Mouse (Mus musculus): ENCODE results near the gene Slc43a2.

The Slc43a2 gene

DNA sequence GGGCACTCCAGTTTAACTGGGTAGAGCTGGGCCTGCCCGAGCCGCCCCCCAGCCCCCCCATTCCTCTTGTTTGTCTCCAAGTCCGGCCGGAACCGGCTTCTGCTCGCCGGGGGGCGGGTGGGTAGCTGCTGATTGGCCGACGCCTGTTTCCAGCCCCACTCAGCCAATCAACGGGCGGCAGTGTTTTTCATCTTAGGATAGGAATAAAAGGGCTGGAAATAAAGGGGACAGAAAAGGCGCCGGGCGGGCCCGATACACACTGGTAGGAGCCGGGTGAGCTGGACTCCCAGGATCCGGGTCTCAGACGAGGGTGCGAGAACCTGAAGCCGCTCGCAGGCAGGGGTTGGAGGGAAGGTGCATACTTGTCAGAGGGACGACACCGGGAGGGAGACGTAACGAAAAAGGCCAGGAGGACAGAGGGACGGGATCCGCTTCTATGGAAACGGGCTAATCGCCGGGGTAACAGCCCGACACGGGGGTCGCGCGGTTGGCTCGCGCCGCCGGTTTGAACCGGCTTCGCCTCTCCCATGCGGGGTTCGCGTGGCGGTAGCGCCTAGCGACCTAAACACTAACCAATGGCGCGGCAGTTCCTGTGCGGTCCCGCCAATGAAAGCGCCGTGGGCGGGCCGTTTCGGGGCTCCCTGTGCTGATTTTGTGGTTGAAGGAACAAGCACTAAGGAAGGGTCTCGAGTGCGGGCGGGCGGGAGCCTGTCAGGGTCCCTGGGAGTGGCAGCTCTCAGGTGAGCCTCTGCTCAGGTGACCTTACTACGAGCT lies at the start of gene Slc43a2:
Gene Slc43a2, plus strand, starts transcription at position 226 of the 774 bp plus-strand sequence.
- peak; percentile 98 to 99 for DNase-seq

DNA sequence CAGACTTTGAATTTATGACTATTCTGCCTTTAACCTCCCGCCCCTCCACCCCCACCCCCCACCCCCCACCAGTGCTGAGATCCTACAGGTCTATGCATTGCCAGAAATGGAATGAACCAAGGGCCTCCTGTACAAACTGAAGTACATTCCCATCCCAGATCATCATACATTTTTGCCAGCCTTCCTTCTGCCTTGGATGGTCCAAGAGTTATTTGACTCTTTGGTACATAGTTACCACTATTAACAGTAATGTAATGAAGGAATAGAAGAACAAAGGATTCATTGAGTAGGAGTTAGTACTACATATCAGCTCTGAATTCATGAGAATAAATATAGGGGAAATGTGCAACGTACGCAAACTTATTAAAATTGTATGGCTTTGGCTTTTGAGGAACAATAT lies 45.3 kb upstream of the Slc43a2 start:
- no peak for DNase-seq

DNA sequence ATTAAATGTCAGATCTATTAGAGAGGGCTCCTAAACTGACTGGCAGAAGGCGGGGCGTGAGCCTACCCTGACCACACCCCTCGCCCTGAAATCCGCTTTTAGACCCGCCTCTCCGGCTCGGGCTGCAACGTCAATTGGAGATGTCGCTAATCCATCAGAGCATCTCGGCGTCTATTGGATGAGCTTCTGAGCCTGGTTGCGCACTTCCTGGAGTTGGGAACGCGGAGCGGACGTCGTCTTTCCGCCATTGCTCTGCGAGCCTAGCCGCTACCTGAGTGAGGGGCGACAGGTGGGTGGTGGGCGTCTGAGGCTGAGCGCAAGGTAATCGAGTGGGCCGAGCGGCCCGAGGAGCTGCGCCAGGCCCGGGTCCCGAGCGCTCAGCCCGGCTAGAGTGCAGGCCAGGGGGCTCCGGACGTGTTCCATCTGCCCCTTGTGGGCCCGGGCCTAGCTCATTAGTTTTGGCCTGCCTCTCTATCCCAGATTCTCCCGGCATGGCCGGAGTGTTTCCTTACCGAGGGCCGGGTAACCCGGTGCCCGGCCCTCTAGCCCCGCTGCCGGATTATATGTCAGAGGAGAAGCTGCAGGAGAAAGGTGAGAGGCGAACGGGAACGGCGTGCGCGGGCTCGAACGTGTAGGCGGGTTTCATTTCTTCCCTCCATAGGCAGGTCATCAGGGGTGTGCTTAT lies 44.8 kb upstream of the Slc43a2 start, which contains the start of gene Prpf8:
Gene Prpf8, plus strand, starts transcription at position 216 of the 685 bp plus-strand sequence.
- peak; percentile 97 to 99 for DNase-seq

DNA sequence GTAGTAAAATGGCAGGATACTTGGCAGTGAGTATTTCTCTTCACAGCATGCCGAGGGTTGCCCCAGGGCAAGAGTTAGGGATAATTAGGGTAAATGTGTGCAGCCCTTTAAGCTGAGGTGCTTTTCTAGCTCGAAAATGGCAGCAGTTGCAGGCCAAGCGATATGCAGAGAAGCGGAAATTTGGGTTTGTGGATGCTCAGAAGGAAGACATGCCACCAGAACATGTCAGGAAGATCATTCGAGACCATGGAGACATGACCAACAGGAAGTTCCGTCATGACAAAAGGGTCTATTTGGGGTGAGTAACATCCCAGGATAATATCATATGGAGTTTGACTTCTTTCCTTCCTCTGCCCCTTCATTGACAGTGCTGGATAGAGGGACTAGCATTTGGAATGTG lies 44.0 kb upstream of the Slc43a2 start:
- DNase-seq, result no peak

DNA sequence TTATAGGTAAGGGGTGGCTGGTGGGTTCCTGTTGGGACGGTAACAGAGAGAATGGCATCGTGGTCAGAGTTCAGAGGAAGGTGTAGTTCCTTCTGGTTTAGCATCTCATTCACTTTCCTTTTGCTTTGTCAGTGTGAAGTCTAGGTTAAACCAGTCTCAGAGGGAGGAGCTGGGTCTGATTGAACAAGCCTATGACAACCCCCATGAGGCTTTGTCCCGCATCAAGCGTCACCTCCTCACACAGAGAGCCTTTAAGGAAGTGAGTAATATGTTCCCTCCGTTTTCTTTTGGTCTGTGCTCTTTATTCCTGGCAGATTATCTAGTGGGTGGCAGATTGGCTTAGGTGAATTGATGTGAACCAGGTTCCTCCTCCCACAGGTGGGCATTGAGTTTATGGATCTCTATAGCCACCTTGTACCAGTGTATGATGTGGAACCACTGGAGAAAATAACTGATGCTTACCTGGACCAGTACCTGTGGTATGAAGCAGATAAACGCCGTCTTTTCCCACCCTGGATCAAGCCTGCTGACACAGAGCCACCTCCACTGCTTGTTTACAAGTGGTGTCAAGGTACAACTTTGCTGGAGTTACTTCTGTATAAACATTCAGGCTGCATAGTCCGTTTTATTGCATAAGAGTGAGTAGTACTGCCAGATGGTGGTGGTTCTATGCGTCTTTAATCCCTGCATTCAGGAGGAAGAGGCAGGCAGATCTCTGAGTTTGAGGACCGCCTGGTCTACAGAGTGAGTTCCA lies 37.0 kb upstream of the Slc43a2 start:
- no peak for DNase-seq

DNA sequence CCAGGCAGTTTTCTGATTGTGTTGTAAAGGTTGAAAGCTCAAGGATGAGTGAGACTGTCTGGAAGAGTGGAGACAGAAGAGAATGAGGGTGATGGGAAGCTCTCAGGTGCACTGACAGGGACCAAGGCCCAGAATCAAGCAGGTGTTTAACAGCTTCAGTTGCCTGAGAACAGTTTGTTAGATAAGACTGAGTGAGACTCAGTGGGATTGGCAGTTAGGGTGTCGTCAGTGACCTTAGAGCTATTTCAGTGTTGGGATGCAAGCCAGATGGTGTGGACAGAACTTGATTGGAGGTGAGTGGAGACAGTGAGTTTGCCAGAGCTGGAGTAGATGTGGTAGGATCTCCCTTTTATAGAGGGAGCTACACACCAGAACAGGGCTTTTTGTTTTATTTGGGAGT lies 33.4 kb upstream of the Slc43a2 start:
- no peak for DNase-seq

DNA sequence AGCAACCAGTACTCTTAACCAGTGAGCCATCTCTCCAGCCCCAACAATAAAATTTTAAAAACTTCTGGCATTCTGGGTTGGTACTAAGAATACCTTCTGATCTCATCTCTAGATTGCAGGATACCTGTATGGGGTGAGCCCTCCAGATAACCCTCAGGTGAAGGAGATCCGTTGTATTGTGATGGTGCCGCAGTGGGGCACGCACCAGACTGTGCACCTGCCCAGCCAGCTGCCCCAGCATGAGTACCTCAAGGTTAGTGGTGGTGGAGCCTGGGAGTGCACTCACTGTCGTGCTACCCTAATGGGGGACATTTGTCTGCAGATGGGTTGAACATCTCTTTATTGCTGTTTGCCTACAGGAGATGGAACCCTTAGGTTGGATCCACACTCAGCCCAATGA lies 23.3 kb upstream of the Slc43a2 start:
- DNase-seq, result no peak

DNA sequence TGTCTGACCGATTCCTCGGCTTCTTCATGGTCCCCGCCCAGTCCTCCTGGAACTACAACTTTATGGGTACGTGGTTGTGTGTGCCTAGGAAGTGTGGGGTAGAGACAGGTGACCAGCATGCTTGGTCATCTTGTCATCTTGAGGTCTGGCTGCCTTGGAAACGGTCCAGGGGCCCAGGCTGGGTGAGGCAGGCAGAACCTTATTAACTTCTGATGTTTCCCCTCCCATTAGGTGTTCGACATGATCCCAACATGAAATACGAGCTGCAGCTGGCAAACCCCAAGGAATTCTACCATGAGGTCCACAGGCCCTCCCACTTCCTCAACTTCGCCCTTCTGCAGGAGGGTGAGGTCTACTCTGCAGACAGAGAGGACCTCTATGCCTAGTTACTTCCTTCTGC lies 22.6 kb upstream of the Slc43a2 start:
- DNase-seq, result no peak

DNA sequence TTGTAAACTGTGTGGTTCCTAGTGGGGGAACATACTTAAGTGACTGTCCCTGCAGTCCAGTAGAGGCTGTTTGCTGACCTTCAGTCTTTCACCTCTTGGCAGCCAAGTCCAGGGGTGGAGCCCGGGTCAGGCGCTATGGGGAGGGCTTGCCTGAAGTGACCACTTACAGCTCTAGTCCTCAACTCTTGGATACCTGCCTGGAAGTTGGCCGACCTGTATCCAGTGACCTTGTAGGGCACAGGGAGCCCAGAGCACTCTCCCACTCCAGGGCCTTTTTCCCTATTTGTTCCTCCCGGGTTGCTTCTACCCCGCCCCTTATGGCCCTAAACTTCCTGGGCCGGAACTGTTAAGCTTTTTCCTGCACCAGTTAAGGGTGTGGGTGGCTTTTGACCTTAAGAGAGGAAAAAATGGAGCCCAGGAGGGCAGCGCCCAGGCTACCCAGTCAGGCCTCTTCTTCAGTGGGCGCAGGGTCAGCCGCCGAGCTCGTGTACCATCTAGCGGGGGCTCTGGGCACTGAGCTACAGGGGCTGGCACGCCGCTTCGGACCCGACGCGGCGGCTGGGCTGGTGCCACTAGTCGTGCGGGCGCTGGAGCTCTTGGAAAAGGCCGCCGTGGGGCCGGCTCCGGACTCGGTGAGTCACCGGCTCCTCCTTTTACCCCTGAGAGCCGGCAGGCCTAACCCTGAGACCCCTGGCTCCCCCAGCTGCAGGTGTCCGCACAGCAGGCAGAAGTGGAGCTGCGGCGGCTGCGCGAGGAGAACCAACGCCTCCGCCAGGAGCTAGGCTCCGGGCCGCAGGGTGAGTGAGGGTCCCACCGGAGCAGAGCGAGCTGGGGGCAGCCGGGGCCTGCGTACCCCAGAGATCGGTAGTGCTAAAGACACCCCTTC lies 21.5 kb upstream of the Slc43a2 start, which contains the start of gene Rilp:
Gene Rilp, plus strand, starts transcription at position 354 of the 886 bp plus-strand sequence.
- DNase-seq, result peak; percentile 59 to 60

DNA sequence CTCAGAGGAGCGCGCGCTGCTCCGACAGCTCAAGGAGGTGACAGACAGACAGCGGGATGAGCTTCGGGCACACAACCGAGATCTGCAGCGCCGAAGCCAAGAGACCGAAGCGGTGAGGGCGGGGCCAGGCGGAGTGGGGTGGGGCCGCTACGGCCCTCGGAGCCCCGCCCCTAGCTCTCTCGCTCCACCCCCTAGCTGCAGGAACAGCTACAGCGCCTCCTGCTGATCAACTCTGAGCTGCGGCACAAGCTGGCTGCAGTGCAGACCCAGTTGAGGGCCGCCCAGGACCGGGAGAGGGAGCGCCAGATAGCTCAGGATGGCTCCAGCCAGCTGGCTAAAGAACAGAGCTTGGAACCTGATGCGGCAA lies 20.9 kb upstream of the Slc43a2 start:
- peak; percentile 93 to 95 for DNase-seq

DNA sequence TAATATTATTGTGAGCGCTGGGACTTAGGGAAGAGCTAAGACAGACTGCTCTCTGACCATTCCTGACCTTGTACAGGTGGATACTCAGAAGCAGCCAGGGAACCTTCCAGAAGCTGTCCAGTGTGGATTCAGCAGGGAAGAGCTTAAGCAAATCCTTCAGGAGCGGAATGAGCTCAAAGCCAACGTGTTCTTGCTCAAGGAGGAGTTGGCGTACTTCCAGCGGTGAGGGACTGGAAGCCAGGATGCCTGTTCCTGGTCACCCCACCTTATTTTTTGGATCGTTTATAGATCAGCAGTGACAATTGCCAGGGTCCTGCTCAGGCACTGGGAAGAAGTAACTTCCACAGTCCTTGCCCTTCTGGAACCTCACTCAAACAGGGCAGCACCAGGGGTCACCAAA lies 20.3 kb upstream of the Slc43a2 start:
- peak; percentile 48 to 53 for DNase-seq

DNA sequence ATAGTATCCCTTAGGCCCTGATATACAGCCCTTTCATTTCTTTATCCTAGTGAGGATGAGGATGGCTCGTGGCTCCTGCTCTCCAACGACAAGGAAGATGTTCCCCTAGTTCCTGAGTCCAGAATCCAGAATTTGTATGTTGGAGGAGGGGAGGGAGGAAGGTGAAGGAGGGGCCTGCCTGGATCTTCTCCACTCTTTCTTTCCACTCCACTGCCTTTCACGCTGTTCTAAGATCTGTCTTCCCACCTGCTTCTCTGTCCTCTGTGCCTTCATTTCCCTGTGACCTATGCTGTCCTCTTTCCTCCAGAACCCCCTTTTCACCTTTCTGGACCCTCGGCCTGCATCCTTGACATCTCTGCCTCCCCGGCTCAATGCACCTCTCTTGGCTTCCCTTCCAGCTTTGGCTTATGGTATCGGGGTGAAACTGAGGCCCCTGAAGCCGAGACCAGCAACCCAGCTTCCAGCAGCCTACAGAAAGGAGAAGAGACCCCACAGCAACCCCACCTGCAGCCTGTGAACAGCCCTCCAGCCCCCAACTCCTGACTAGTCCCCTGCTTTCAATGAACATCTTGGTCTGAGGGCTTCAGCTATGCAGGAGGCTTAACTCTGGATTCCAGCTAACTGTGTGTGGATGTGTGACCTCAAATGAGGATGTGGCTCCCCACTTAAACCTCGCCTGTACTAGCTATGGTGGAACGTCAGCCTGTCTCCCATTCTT lies 19.0 kb upstream of the Slc43a2 start:
- no peak for DNase-seq

DNA sequence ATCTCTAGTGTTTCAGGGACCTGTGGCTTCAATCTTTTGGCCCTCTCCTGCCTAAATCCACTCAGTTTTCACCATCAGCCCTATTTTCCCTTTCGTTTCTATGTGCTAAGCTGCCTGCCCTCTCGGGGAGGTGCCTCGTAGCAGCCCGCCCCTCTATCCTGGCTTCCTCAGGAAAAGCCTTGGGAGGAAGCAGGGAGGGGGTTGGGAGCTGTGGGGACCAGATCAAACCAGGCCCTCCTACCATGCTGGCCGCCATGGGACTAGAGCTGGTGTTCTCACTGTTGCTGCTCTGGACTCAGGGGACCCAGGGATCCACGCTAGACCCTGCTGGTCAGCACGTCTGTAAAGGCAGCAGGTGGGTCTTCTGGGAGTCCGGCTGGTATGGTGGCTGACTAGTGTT lies 18.2 kb upstream of the Slc43a2 start, which contains the start of gene Scarf1:
Gene Scarf1, plus strand, starts transcription at position 205 of the 400 bp plus-strand sequence.
- no peak for DNase-seq

DNA sequence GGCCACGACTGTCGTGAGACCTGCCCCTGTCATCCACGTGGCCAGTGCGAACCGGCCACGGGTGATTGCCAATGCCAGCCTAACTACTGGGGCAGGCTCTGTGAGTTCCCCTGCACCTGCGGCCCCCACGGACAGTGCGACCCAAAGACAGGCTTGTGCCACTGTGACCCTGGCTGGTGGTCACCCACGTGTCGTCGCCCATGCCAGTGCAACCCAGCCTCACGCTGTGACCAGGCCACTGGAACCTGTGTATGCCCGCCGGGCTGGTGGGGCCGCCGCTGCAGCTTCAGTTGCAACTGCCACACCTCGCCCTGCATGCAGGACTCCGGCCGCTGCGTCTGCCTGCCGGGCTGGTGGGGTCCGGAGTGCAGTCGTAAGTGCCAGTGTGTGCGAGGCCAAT lies 16.3 kb upstream of the Slc43a2 start:
- no peak for DNase-seq

DNA sequence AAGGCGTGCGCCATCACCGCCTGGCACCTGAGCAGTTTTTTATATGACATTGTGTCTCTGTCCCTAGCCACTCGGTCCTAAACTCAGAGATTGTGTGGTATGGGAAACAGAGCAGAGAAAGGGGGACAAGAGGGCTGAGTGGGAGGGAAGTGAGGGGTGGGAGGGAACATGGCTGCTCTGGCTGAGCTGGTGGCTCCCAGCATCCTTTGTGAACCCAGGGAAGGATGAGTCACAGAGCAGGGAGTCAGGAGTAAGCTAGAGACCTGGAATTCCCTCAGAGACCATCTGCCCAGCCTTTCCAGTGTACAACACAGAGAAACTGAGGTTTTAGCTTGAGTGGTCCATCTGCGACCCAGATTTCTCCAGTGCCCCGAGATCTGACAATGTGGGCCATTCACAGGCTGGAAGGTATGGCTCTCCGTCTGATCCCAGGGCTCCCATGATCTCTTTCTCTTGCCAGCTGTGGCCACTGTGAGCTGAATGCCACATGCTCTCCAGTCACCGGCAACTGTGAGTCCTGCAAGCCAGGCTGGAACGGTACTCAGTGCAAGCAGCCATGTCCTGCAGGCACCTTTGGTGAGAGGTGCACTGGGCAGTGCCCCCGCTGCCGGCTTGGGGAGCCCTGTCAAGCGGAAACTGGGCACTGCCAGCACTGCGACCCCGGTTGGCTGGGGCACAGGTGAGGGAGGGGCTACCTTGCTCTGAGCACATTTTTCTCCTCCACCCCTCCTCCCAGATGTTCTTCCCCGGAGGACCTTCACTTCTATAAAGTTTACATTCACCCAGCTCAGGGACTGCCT lies 11.5 kb upstream of the Slc43a2 start:
- no peak for DNase-seq

DNA sequence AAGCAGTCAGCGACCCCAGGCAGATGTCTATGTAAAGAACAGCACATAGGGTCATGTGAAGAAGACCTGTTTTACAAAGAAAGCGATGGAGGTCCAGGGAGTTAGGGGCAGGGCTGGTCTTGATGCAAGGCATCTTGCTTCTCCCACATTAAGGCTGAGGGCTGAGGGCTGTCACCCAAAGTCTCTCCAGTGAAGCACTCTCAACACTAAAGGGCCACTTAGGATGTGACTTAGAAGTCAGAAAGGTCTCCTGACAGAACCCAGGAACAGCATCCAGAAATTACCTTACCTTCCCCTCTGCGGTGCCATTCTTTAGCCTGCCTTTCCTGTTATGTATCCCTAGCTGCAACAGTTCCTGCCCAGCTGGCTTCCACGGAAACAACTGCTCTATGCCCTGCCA lies 9.9 kb upstream of the Slc43a2 start:
- no peak for DNase-seq

DNA sequence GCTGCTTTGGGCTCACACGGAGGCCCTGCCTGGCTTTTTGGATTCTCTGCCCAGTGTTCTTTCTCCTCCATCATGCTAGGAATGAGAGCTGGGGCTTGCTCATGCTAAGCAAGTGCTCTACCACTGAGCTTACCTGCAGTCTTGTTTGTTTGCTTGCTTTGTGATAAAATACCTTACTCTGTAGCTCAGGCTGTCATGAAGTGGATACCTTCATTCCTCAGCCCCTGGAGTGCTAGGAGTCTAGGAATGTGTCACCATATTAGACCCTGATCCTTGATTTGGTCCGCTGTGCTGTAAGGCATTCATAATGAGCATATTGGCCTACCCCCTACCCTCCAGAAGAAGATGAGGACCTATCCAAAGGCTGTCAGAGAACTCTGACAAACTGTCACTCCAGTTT lies 8.7 kb upstream of the Slc43a2 start:
- no peak for DNase-seq

DNA sequence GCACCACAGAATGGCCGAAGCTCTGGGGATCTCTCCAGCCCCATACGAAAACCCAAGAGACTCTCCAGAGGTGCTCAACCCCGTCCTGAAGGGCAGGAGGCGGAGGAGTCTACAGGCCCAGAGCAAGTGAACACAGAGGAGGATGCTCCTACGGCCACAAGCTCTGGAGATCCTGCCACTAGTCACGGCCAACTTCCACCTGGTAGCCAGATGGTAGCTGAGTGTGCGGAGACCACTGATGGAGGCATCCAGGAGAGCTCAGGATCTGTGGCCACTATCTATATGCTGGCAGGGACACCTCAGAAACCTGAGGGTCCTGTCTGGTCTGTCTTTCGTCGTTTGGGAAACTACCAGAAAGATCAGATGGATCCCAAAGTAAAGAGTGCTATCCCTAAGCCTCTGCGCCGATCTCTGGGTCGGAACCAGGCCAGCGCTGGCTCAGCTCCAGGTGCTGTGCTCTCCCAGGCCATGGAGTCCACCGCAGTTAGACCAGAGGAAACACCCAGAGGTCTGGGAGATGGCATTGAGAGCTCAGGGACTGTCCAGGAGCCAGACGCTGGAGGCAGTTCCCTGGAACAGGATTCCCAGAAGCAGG lies 5.9 kb upstream of the Slc43a2 start:
- peak; percentile 74 to 77 for DNase-seq

DNA sequence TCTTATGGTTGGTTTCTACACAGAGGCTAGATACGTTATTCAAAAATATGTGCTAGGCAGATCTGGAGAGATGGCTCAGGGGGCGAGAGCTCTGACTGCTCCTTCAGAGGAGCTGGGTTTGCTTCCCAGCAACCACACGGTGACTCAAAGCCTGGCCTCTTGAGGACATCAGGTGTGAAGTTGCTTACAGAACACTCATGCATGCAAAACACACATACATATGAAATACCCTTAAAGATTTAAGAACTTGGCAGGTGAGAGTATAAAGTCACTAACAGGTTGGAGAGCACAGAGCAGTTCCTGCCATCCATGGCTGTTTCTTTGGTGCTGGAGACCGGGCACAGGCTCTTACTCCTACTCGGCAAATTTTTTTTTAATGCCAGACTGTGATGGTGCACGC lies 4.6 kb upstream of the Slc43a2 start:
- DNase-seq, result no peak

DNA sequence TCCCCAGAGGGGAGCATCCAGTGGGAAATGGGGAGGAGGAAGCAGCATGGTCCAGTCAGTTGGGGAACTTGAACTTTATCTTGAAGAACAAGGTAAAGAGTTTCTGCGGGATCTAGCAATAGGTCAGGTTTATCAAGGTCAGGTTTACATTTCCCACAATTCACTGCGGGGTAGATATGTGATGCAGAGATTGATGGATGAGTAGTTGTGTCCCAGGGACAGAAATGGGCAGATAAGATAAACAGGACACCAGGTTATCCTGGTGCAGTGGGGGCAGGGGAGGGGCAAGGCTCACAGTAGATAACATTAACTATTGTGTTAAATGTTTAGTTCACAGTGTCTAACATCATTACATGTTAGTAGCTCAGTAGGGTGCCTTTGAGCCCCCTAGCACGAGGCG lies 1.7 kb upstream of the Slc43a2 start:
- no peak for DNase-seq

Measured in cerebellum, postnatal 36 days (tissue).